Mouse (Mus musculus): ENCODE data around the gene Ticam1. TPM values are rescaled to one million over a fixed set of nuclear protein-coding genes. Genes with fewer than 3 reads are reported as not detected.

Gene Ticam1
- polyA plus RNA-seq, 1 experiment from 2014 or later, result 2.6 TPM

GRCm38 (mm10) chr17:56257181-56257894 lies 19.2 kb downstream of the Ticam1 start:
- no peaks in the 10 kb centered on the region for H3K27me3 ChIP-seq (ENCODE audit: insufficient read depth, low read length)
- DNase-seq (no peak), ATAC-seq (peak; percentile 4; the same call in 1 of the 2 replicates)
- peaks cover 34% of the 10 kb centered on the region for H3K4me1 ChIP-seq (ENCODE audit: insufficient read depth)
- peaks cover 24% of the 10 kb centered on the region for H3K36me3 ChIP-seq (replicated peaks; ENCODE audit: insufficient read depth, low read length)
- WGBS (ENCODE audit: insufficient replicate concordance), result 7% methylated on average over 48 of the region's 58 CpGs
- H3K4me2 ChIP-seq (ENCODE audit: low read depth, low read length), result peak overlapping the region; percentile 87
- TF ChIP-seq EP300 (IDR thresholded peaks at IDR 0.05; ENCODE audit: low read depth), result no peak
- TF ChIP-seq CTCF (IDR thresholded peaks at IDR 0.05; ENCODE audit: low read depth), result no peak
- peak overlapping the region; percentile 76 for H3K4me3 ChIP-seq (ENCODE audit: low read depth, low read length)
- H3K27ac ChIP-seq (ENCODE audit: low read depth), result peak overlapping the region; percentile 76
- no peaks in the 10 kb centered on the region for H3K9me3 ChIP-seq (ENCODE audit: low read length)
- peak overlapping the region; percentile 78 for H3K9ac ChIP-seq (replicated peaks)

GRCm38 (mm10) chr17:56256239-56256881 lies 20.2 kb downstream of the Ticam1 start, which contains the start of gene Fem1a:
Fem1a (plus strand) TSS chr17:56256810.
- Histone ChIP-seq H3K36me3 (replicated peaks; ENCODE audit: insufficient read depth, low read length) (peaks cover 19% of the 10 kb centered on the region), H3K4me3 (ENCODE audit: low read depth, low read length) (peak within 1 kb of the TSS; percentile 76), H3K4me1 (ENCODE audit: insufficient read depth) (peaks cover 35% of the 10 kb centered on the region), H3K9ac (replicated peaks) (peak within 1 kb of the TSS; percentile 78), H3K4me2 (ENCODE audit: low read depth, low read length) (peak within 1 kb of the TSS; percentile 87), H3K27me3 (ENCODE audit: insufficient read depth, low read length) (no peaks in the 10 kb centered on the region), H3K9me3 (ENCODE audit: low read length) (no peaks in the 10 kb centered on the region), H3K27ac (ENCODE audit: low read depth) (peak within 1 kb of the TSS; percentile 96)
- under 1% methylated on average over 28 of the region's 28 CpGs for WGBS (ENCODE audit: insufficient replicate concordance)
- ATAC-seq (peak; percentile 89), DNase-seq (peak; percentile 91)
- TF ChIP-seq CTCF (IDR thresholded peaks at IDR 0.05; ENCODE audit: low read depth) (no peak), EP300 (IDR thresholded peaks at IDR 0.05; ENCODE audit: low read depth) (0 out of 2 replicates have a peak, but pooled peaks have one; percentile 39)

GRCm38 (mm10) chr17:56255863-56256238 lies 20.7 kb downstream of the Ticam1 start:
- Histone ChIP-seq H3K9me3 (ENCODE audit: low read length) (no peaks in the 10 kb centered on the region), H3K27ac (ENCODE audit: low read depth) (peak overlapping the region; percentile 96), H3K4me3 (ENCODE audit: low read depth, low read length) (peak overlapping the region; percentile 76), H3K9ac (replicated peaks) (peak overlapping the region; percentile 56), H3K27me3 (ENCODE audit: insufficient read depth, low read length) (no peaks in the 10 kb centered on the region), H3K36me3 (replicated peaks; ENCODE audit: insufficient read depth, low read length) (peaks cover 14% of the 10 kb centered on the region), H3K4me1 (ENCODE audit: insufficient read depth) (peaks cover 35% of the 10 kb centered on the region), H3K4me2 (ENCODE audit: low read depth, low read length) (peak overlapping the region; percentile 87)
- 2% methylated on average over 32 of the region's 32 CpGs for WGBS (ENCODE audit: insufficient replicate concordance)
- no peak for TF ChIP-seq EP300 (IDR thresholded peaks at IDR 0.05; ENCODE audit: low read depth)
- peak; percentile 99 for TF ChIP-seq CTCF (IDR thresholded peaks at IDR 0.05; ENCODE audit: low read depth)
- peak; percentile 99 for DNase-seq
- ATAC-seq, result peak; percentile 88

- 0 out of 2 replicates have a peak overlapping the region, but pooled peaks have one; percentile 16 for H3K9ac ChIP-seq (replicated peaks)
- H3K4me1 ChIP-seq (ENCODE audit: insufficient read depth), result peaks cover 31% of the 10 kb centered on the region
- H3K4me2 ChIP-seq (ENCODE audit: low read depth, low read length), result peak overlapping the region; percentile 87
- DNase-seq, result peak; percentile 41
- H3K27me3 ChIP-seq (ENCODE audit: insufficient read depth, low read length), result no peaks in the 10 kb centered on the region
- 0 out of 2 replicates have a peak overlapping the region, but pooled peaks have one; percentile 19 for H3K4me3 ChIP-seq (ENCODE audit: low read depth, low read length)
- no peak overlapping the region for H3K27ac ChIP-seq (ENCODE audit: low read depth)
- no peak for ATAC-seq
- WGBS (ENCODE audit: insufficient replicate concordance), result 16% methylated on average over 9 of the region's 9 CpGs
- TF ChIP-seq EP300 (IDR thresholded peaks at IDR 0.05; ENCODE audit: low read depth), result no peak
- no peak for TF ChIP-seq CTCF (IDR thresholded peaks at IDR 0.05; ENCODE audit: low read depth)
- peaks cover 10% of the 10 kb centered on the region for H3K36me3 ChIP-seq (replicated peaks; ENCODE audit: insufficient read depth, low read length)
- no peaks in the 10 kb centered on the region for H3K9me3 ChIP-seq (ENCODE audit: low read length)
Measured at GRCm38 (mm10) chr17:56255429-56255828, 21.2 kb downstream of the Ticam1 start.

- Histone ChIP-seq H3K4me3 (ENCODE audit: low read depth, low read length) (no peak overlapping the region), H3K9me3 (ENCODE audit: low read length) (no peaks in the 10 kb centered on the region), H3K4me2 (ENCODE audit: low read depth, low read length) (no peak overlapping the region), H3K27me3 (ENCODE audit: insufficient read depth, low read length) (no peaks in the 10 kb centered on the region), H3K9ac (replicated peaks) (no peak overlapping the region), H3K36me3 (replicated peaks; ENCODE audit: insufficient read depth, low read length) (peaks cover 3% of the 10 kb centered on the region), H3K27ac (ENCODE audit: low read depth) (no peak overlapping the region), H3K4me1 (ENCODE audit: insufficient read depth) (peaks cover 24% of the 10 kb centered on the region)
- TF ChIP-seq CTCF (IDR thresholded peaks at IDR 0.05; ENCODE audit: low read depth) (no peak), EP300 (IDR thresholded peaks at IDR 0.05; ENCODE audit: low read depth) (no peak)
- DNase-seq, result no peak
- 78% methylated on average over 4 of the region's 4 CpGs for WGBS (ENCODE audit: insufficient replicate concordance)
- no peak for ATAC-seq
Measured at GRCm38 (mm10) chr17:56254695-56255094, 21.9 kb downstream of the Ticam1 start.

GRCm38 (mm10) chr17:56251136-56251829 lies 25.3 kb downstream of the Ticam1 start:
- WGBS (ENCODE audit: insufficient replicate concordance), result 15% methylated on average over 6 of the region's 6 CpGs
- TF ChIP-seq CTCF (IDR thresholded peaks at IDR 0.05; ENCODE audit: low read depth) (peak; percentile 84), EP300 (IDR thresholded peaks at IDR 0.05; ENCODE audit: low read depth) (no peak)
- no peak overlapping the region for H3K4me2 ChIP-seq (ENCODE audit: low read depth, low read length)

More at GRCm38 (mm10) chr17:56251136-56251829, 25.3 kb downstream of the Ticam1 start:
- no peak overlapping the region for H3K9ac ChIP-seq (replicated peaks)
- DNase-seq (peak; percentile 79), ATAC-seq (no peak)
- H3K27me3 ChIP-seq (ENCODE audit: insufficient read depth, low read length), result no peaks in the 10 kb centered on the region
- no peaks in the 10 kb centered on the region for H3K36me3 ChIP-seq (replicated peaks; ENCODE audit: insufficient read depth, low read length)
- no peak overlapping the region for H3K4me3 ChIP-seq (ENCODE audit: low read depth, low read length)
- peaks cover 6% of the 10 kb centered on the region for H3K4me1 ChIP-seq (ENCODE audit: insufficient read depth)
- no peaks in the 10 kb centered on the region for H3K9me3 ChIP-seq (ENCODE audit: low read length)
- no peak overlapping the region for H3K27ac ChIP-seq (ENCODE audit: low read depth)
